Mouse (Mus musculus) cerebellum, adult 2 months (tissue): ENCODE data around the gene Srxn1. TPM values are rescaled to one million over a fixed set of nuclear protein-coding genes. Genes with fewer than 3 reads are reported as not detected.
A peak's percentile ranks its signal among the peaks of the same experiment; 100 is the strongest.
"Not testable (repeated sequence)": the region's sequence is repeated elsewhere in the genome, so short reads cannot be mapped to it uniquely, and the experiment has no call there.

Source experiments
- DNase-seq, 2 experiments: peaks; one replicate each; pipeline ENCODE4 v3.0.0; 2021
- H3K27ac ChIP-seq: fragments of 200-500 bp; 2 replicates; pipeline ENCODE4 v1.5.1; 2012; ENCODE audit warnings: low read length, control low read depth, inconsistent platforms; ENCODE audit not compliant: insufficient read depth
- H3K27me3 ChIP-seq: fragments of 200-500 bp; 2 replicates; pipeline ENCODE4 v1.6.1; 2012; ENCODE audit warnings: inconsistent platforms, mild to moderate bottlenecking, low read length, moderate library complexity; ENCODE audit not compliant: control insufficient read depth, insufficient read depth
- H3K4me1 ChIP-seq: fragments of 200-500 bp; 2 replicates; pipeline ENCODE4 v1.6.1; 2011; ENCODE audit warnings: low read length; ENCODE audit not compliant: control insufficient read depth, insufficient read depth
- H3K4me3 ChIP-seq: fragments of 200-500 bp; replicated peaks from 2 replicates; pipeline ENCODE3; 2011; ENCODE audit warnings: mild to moderate bottlenecking, low read depth, low read length, control low read depth; ENCODE audit not compliant: insufficient read depth
- CTCF ChIP-seq: fragments of 200-500 bp; IDR thresholded peaks from 2 replicates; pipeline ENCODE4 v1.5.1; 2011; ENCODE audit warnings: low read depth, mild to moderate bottlenecking, control low read depth, low read length, moderate library complexity, borderline replicate concordance; ENCODE audit not compliant: insufficient read depth
- POLR2A ChIP-seq: fragments of 200-500 bp; IDR thresholded peaks from 2 replicates; pipeline ENCODE4 v1.6.1; 2011; ENCODE audit warnings: low read length, control low read depth, borderline replicate concordance; ENCODE audit not compliant: insufficient read depth
- WGBS: fragments of 180-500 bp; shearing (Covaris S2); methylation state at CpG from one replicate; pipeline ENCODE4 v1.1.7; 2018; 5-methylcytosine and 5-hydroxymethylcytosine counted together
- polyA plus RNA-seq: library from polyadenylated mRNA; depleted of rRNA; stranded (reverse); fragments of >200 nt; gene quantifications from 2 replicates; pipeline ENCODE4 v1.2.3, GENCODE M21; 2012; rRNA removed

The Srxn1 gene
- 138 TPM in 2 replicates for polyA plus RNA-seq

DNA sequence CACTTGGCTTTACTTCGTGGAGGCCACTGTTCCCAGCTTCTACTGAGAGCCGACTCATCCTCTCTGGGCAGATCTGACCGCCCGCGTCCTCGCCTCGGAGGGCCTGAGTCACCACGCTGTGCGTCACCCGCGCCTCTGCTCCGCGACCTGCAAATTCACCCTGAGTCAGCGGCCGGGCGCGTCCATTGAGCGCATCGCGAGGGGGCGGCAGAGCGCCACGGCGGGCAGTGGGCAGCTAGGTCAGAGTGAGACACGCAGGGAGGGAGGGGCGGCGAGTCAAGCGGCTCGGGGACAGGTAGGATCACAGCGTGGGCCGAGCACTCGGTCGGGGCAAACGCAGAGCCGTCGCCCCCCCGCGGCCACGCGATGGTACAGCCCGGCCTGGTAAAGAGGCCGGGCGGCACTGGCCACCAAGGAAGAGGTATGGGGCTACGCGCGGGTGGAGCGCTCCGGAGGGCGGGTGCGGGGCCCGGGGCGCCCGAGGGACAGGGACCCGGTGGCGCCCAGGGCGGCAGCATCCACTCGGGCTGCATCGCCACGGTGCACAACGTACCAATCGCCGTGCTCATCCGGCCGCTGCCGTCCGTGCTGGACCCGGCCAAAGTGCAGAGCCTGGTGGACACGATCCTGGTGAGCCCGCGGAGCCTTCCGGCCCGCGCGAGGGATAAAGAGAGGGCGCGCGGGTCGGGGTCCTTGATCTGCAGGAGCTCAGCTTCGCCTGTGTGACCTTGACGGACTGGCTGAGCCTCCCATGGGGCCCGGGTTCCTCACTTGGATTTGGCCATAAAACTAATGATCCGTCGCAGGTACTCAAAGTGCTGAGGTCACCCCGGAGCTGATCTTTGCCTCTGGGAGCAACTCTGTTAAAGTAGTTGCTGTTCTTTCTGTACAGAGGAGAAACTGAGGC lies at the start of gene Srxn1:
Srxn1 (plus strand) TSS at position 199 of the 907 bp plus-strand sequence.
- Histone ChIP-seq H3K4me1 (peaks cover 16% of the 10 kb centered on the region), H3K27me3 (no peaks in the 10 kb centered on the region), H3K27ac (peak within 1 kb of the TSS; percentile 97), H3K4me3 (peak within 1 kb of the TSS; percentile 70)
- WGBS: under 1% methylated on average over 82 of the region's 84 CpGs
- TF ChIP-seq POLR2A: peak; percentile 87
- TF ChIP-seq CTCF: no peak
- peak; percentile 95 to 96 for DNase-seq

DNA sequence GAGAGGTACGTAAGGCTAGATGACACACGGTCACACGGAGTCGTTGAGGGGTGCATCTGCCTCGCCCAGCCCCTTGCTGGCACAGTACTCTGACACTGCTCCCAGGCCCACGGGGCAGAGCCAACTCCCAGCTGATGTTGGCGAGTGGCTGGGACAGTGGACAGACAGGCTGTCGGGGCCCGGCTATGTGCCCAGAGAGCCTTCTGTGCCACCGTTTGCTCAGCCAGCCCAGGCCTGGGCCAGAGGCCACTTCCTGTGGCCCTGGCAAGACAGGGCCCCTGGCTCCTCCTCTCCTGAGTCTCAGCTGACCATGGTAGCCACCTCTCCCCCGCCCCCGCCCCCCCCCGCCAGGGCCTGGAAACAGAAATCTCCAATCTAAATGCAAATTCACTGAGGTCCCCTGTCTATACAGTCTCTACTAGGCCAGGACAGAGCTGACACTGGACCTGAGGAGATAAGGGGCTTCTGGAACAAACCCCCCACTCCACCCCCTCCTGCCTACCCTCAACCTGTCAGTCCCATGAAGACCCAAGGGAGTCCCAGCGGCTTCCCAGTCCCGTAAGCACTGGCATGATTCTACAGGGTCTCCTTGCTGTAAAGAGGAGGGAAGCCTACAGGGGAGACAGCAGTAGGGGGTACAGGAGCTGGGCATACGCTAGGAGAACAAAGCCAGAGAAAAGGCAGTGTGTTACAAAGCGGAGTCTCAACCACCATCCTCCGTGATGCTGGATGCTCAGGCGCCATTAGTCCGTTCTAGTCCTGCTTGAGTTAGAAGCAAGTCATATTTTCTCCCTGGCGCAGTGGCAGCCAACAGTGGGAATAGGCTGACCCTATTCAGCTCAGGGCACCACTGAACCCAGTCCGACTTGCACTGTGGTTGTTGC lies 48.7 kb upstream of the Srxn1 start:
- no peak for TF ChIP-seq CTCF
- TF ChIP-seq POLR2A: no peak
- H3K4me3 ChIP-seq: no peak overlapping the region
- DNase-seq: peak; percentile 79 to 89
- 30% methylated on average over 22 of the region's 22 CpGs for WGBS
- H3K27me3 ChIP-seq: no peaks in the 10 kb centered on the region
- peaks cover 21% of the 10 kb centered on the region for H3K4me1 ChIP-seq
- H3K27ac ChIP-seq: no peak overlapping the region

DNA sequence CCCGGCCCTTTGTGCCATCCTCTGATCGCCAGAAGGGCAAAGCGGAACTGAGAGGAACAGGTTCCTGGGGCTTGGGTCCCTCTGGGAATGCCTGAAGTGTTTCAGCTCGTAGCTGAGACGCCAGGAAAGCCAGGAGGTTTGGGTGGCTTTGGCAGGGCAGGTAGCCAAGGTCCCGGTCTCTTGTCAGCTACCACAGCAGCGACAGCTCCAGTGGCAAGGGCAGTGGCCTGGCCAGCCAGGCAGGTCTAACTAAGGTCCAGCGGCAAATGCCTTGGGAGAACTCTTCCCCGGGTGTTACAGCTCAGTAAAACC lies 48.1 kb upstream of the Srxn1 start:
- no peak overlapping the region for H3K27ac ChIP-seq
- 67% methylated on average over 9 of the region's 9 CpGs for WGBS
- H3K4me1 ChIP-seq: peaks cover 21% of the 10 kb centered on the region
- TF ChIP-seq POLR2A: no peak
- no peak for TF ChIP-seq CTCF
- no peaks in the 10 kb centered on the region for H3K27me3 ChIP-seq
- no peak overlapping the region for H3K4me3 ChIP-seq
- peak in 1 of 2 experiments; percentile 25 for DNase-seq

DNA sequence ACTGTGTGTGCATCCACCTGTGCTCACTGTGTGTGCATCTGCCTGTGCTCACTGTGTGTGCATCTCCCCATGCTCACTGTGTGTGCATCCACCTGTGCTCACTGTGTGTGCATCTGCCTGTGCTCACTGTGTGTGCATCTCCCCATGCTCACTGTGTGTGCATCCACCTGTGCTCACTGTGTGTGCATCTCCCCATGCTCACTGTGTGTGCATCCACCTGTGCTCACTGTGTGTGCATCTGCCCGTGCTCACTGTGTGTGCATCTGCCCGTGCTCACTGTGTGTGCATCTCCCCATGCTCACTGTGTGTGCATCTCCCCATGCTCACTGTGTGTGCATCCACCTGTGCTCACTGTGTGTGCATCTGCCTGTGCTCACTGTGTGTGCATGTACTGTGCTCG lies 42.5 kb upstream of the Srxn1 start:
- DNase-seq, H3K4me3 ChIP-seq: not testable (repeated sequence)

DNA sequence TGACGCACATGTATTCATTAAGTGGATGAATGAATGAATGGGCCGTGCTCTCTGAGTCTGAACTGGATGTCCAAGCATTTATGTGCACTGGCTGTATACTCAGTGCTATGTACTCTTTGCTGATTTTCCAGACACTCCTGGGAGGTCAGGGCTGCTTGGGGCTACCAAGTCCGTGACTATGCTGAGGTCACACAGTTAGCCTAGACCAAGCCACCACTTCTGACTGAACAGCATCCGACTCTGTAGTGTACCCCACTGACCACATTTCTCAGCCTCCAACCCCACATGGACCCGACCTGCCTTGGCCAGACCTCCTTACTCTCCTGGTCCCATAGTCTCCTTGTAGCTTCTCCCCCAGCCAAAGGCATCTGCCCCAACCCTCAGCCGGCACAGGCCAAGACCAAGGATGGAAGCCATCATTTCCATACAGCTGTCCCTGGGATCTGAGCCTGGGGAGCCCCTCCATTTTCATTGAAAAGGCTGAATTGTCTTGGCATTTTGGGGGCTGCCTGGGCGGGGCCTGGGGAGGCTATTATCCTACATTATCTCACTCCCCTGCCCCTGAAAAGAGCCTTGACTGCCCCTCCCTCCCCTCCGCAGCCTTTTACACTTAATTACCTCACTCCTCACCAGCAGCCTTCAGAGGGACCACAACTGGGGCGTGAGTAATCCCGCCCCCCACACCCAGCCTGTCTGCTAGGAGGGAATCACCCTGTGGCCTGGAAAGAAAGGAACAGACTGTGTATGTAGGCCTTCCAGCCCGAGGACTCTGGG lies 36.5 kb upstream of the Srxn1 start:
- Histone ChIP-seq H3K4me1 (no peaks in the 10 kb centered on the region), H3K27ac (no peak overlapping the region), H3K4me3 (no peak overlapping the region), H3K27me3 (no peaks in the 10 kb centered on the region)
- no peak for DNase-seq
- WGBS: 68% methylated on average over 11 of the region's 11 CpGs
- TF ChIP-seq CTCF: no peak
- TF ChIP-seq POLR2A: no peak

More for the DNA sequence above, 42.5 kb upstream of the Srxn1 start:
- 77% methylated on average over 3 of the region's 3 CpGs for WGBS
- not testable (repeated sequence) for H3K27ac ChIP-seq, H3K4me1 ChIP-seq, H3K27me3 ChIP-seq

DNA sequence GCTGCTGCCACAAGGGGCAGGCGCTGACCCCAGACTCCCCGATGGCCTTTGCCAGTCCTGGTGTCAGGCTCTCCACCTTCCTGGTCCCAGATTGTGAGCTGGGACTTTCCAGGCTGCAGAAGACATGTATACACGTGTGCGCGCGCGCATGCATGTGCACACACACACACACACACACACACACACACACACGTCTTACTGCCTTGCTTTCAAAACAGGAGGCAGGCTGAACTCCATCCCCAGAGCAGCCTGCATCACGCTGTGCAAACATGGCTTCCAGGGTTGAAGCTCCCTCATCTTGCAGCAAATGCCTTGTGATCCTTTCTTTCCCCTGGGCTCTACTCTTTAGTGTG lies 35.9 kb upstream of the Srxn1 start:
- TF ChIP-seq CTCF: no peak
- TF ChIP-seq POLR2A: no peak
- Histone ChIP-seq H3K27ac (no peak overlapping the region), H3K4me1 (no peaks in the 10 kb centered on the region), H3K4me3 (no peak overlapping the region), H3K27me3 (no peaks in the 10 kb centered on the region)
- no peak for DNase-seq
- WGBS: 65% methylated on average over 9 of the region's 9 CpGs

DNA sequence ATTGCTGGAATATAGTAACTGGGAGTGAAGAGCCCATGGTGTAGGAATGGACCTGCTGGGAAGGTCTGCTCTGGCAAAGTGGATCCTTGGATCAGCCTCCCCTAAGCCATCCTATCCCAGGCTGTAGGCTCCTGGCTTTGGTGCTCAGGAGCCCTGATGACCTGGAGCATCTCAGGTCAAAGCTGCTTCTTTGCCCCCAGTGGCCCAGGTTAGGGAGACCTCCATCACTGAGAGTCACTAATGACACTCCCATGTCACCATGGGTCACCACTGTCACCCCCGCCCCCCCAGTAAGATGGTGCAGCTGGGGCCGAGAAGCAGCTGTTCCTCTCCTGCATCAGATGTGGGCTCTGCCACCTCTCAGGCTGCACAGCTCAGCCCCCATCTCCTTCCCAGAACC lies 35.4 kb upstream of the Srxn1 start:
- no peak for TF ChIP-seq POLR2A
- TF ChIP-seq CTCF: no peak
- no peak overlapping the region for H3K4me3 ChIP-seq
- WGBS: 96% methylated on average over 2 of the region's 2 CpGs
- DNase-seq: no peak
- no peak overlapping the region for H3K27ac ChIP-seq
- H3K27me3 ChIP-seq: no peaks in the 10 kb centered on the region
- no peaks in the 10 kb centered on the region for H3K4me1 ChIP-seq
